Mouse (Mus musculus): ENCODE measurements around the gene Ctsa.

GRCm38 (mm10) chr2:164803201-164803920 is 29.3 kb upstream of the Ctsa start:
- no peak for TF ChIP-seq CTCF (IDR thresholded peaks at IDR 0.05; ENCODE audit: borderline replicate concordance, insufficient read depth, low read length)
- TF ChIP-seq POLR2A (IDR thresholded peaks at IDR 0.05; ENCODE audit: low read depth, low read length): no peak
